Mouse (Mus musculus): ENCODE results near the gene Sh3rf1. TPM values are rescaled to one million over a fixed set of nuclear protein-coding genes. Genes with fewer than 3 reads are reported as not detected.

Sh3rf1 gene
- total and polyA plus RNA-seq, 3 experiments, result 9.9 to 11.4 (median 11.0) TPM

DNA sequence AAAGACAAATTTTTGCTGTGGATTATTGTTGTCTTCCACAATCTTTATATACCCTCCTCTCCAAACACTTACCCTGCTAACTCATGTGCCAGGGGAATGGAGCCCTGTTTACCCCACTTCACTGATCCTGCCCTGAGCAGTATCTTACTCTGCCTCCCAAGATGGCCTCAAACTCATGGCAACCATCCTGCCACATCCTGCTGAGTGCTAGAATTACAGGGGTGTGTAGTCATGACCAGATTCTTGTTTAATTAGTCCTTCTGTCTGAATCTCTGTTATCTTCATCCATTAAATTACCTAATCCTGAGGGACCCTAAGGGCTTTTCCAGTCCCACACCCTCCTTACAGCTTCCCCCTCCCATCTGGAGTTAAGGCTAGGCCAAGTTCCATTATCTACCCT is 201.5 kb downstream of the Sh3rf1 start:
- no peak for DNase-seq

DNA sequence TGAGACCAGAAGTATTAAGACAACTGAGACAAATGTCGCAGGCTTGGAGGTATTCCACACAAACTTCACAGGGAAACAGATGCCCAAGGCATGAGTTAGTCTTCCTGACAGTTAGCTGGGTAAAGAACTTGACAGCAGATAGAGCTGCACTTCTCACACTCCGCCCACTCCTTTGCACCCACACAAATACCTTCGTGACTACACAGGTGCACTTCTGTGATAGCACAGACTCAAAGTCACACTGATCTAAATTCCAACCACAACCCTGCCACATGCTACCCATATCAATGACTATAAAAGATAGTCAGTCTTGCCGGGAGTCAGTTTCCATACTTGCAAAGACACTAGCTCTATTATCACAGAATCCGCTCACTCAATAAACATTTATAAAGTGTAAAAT is 202.4 kb downstream of the Sh3rf1 start:
- no peak for DNase-seq

DNA sequence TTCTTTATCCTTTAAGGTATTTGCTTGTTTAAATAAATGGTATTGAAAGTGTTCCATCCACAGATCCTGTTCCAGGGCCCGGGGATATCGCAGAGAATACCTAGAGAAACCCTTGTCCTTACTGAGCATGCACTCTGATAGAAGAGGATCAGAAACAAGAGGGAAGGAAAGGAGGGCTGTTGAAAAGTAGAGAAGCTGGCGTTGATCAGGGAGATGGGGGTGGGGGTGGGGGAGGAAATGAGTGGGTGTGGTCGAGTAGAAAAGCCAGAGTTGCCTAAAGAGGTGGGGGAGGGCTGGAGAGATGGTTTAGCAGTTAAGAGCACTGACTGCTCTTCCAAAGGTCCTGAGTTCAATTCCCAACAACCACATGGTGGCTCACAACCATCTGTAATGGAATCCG is 203.0 kb downstream of the Sh3rf1 start:
- no peak for DNase-seq

DNA sequence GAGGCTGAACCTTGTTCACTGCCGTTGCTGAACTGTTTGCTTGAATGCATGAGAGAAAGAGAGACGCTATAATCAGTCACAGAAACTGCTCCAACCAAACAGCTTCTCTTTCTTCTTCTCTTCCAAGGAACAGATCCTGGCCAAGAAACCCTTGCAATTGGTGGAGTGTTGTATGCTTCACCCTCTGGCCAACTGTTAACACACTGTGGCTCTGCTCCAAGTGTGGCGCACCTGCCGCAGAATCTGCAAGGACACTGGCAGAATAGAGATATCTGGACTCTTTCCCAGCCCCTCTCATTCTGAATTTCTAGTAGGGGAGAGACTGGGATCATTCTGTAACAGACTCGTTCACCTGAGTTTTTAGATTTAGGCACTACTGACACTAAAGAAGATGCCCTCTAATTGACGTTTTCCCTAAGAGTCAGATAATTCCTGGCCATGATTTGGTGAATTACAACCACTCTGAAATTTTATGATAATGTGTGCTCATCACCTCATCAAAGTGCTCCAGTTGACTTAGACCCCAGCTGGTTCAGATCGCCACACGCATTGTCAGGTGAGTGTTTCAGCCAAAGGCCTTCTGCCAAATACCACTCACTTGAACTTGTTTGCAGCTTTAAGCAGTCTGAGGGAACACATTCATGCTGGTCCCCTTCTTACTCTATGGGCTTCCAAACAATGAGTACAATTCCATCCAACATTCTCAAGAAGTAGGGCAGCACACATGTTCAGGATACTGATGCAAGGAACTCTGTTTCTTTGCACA is 204.4 kb downstream of the Sh3rf1 start:
- no peak for DNase-seq

DNA sequence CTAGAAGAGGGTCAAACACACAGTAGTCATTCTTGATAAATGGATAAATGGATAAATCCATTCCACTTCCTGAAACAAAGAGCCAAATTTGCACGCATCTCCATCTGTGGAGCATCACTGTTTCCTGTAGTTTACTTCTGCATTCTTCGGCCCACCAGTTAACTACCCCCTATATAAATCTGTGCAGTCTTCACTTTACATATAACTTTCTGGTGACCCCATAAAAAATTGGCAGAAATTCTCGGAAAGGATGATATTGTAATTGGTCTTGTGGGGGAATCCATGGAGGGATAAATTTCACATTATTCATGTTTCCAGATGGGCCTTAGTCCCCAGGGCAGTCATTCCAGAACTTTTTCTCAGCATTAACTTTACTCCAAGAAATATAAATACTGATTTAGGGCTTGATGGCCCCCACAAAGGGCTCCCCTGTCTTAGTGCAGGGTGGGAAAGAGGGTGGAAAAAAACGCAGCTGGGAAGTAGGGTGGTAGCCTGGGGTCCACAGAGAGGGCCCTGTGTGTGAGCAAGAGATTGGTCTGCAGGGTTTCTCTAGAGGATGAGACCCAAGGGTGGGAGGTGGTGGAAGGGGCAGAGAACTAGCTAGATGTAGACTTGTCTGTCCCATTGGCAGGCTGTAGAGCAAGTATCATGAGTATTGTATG is 205.3 kb downstream of the Sh3rf1 start:
- DNase-seq, result no peak

DNA sequence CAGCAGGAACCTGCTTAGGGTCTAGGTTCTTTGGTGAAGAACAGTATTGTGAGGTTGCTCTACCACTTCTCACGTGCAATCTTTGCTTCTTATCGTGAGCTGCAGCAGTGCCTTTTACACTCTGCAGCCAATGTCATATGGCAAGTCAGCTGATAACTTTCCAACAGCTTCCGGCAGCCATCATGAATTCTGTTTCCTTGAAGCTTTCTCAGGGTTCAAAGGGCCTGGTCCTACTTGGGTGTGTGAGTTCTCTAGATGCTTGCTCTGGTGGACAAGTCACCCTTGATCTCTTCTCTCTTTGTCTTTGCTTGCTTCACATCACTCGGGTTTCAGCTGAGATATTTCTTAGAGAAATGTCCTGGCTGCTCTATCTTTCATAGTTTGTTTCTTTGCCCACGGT is 211.8 kb downstream of the Sh3rf1 start:
- DNase-seq, result no peak

DNA sequence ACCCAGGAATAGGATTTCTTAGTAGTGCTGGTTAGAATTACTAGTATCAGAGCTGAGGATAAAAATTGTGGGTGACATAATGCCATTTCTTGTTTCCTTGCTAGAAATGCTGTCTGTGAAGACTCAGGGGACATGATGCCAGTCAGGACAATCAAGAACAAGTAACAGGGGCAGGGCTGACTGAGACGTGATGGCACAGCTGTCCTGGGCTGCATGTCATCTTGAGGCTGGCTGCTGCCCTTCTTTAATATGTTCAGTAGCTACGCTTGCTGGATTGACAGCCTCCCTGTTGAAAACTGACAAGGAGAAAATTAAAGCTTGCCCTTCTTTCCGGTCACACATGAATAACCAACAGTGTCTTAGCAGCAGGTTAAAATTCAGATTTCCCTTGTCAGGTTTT is 212.5 kb downstream of the Sh3rf1 start:
- no peak for DNase-seq

DNA sequence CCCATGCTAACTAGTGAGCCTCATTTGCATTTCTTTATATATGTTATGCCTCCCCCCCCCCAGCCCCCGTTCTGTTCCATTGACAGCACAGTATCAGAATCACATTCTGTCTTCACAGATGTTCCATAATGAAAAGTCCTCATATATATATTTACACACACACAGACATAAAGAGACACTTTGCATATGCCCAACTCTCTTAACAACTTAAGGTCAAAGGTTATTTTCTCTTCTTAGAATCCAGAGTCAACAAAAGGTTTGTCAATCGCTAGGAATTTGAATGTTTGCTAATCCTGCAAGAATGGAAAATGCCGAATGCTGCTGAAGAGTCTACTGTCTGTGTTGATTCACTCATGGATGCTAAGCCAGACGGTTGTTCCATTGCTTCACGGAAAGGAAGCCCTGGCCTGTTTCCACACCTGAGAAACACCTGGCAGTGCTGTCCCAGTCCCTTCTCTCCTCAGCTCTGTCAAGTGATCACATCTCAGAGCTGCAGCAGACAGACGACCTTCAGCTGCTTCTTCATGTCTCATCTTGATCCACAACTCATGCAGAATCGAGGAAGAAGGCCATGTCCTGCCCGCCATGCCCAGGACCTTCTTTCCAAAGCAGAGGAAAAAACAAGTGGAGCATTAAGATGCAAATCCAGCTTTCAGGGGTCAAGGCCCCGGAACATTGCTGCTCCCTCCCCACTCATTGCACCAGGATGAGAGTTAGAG is 213.1 kb downstream of the Sh3rf1 start:
- DNase-seq, result no peak

DNA sequence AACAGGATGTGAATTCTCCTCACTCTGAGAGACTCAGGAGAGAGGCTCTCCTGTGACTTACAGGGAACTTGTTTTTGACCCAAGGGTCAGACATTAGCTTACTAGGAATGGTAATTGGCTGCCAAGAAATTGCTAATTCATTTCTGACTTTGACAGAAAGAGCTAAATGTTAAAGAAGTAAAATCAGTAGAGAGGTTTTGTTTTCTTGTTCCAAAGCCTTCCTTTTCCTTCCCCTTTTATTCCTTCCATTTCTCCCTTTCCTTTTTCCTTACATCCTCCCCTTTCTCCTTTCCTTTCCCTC is 213.6 kb downstream of the Sh3rf1 start:
- DNase-seq, result no peak

DNA sequence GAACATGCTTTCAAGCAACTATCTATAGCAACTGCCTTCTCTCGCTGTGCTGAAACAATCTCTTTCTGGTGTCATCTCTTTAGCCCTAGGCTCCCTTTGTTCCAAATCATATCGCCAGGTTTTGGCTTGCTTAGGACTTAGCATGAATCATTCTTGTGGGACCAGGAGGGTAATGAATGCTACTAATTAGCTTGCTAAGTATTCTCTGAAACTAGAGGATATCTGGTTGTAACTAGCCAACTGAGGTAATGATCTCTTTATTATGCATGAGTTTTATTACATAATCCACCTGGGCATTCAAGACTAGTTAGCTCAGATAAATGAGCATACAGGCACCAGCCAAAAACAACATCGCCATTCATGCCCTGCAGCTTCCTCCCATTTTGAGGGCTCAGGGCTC is 219.3 kb downstream of the Sh3rf1 start:
- DNase-seq, result no peak

DNA sequence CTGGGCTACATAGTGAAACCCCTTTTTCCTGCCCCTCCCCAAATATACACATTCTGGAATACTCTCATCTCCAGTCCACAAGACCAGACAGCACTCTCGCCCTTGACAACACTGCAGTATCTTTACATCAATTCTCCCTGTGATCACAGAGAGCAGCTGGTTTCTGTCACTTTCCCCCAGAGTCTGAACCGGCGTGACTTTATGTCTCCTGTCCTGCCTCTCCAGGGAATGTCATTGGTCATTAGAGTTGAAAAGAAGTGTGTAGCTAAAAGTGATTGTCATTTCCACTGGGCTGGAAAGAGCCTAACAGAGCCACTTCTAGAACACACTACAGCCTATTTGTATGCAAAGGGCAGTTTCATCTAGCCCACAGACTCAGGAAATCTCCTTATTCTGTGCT is 220.7 kb downstream of the Sh3rf1 start:
- no peak for DNase-seq

Other genes starting within 250 kb of the Sh3rf1 start
- gene Clcn3, start 240.6 kb upstream of the Sh3rf1 start, total RNA-seq (2021), result 10 to 100 TPM; 40.9 to 47.4 TPM
- gene Clcn3, start 240.6 kb upstream of the Sh3rf1 start, polyA plus RNA-seq (2012; rRNA removed), result 7.9 and 9.1 TPM in 2 replicates
- gene Nek1, start 230.7 kb upstream of the Sh3rf1 start, total RNA-seq (2021), result 10 to 100 TPM; 14.7 to 15.0 TPM
- 12.7 and 15.0 TPM in 2 replicates for gene Nek1, start 230.7 kb upstream of the Sh3rf1 start, polyA plus RNA-seq (2012; rRNA removed)

Data from adrenal gland, adult 2 months (tissue).